Mouse (Mus musculus) thymus, postnatal 10 days (tissue): ENCODE results near the gene Angptl8.
"Not testable (repeated sequence)": the region's sequence is repeated elsewhere in the genome, so short reads cannot be mapped to it uniquely, and the experiment has no call there.

Experiments used
- DNase-seq, 2 experiments: peaks; one replicate each; pipeline ENCODE4 v3.0.0; 2021; ENCODE audit warnings: low spot score in 2 of 2

Angptl8 gene

GRCm38 (mm10) chr9:21835258-21835912 is at the start of gene Angptl8:
Angptl8 (plus strand) TSS chr9:21835510.
- DNase-seq, result no peak

GRCm38 (mm10) chr9:21786309-21786708 is 49.0 kb upstream of the Angptl8 start:
- DNase-seq, result not testable (repeated sequence)

- DNase-seq, result peak; percentile 20 to 72
Observed at GRCm38 (mm10) chr9:21786906-21787305, 48.4 kb upstream of the Angptl8 start.

- DNase-seq, result no peak
Observed at GRCm38 (mm10) chr9:21787654-21788053, 47.7 kb upstream of the Angptl8 start.

GRCm38 (mm10) chr9:21788234-21788633 is 47.1 kb upstream of the Angptl8 start:
- DNase-seq, result no peak

GRCm38 (mm10) chr9:21791861-21792260 is 43.4 kb upstream of the Angptl8 start:
- DNase-seq, result no peak

GRCm38 (mm10) chr9:21792644-21793043 is 42.7 kb upstream of the Angptl8 start:
- no peak for DNase-seq

- DNase-seq, result not testable (repeated sequence)
Observed at GRCm38 (mm10) chr9:21793507-21793906, 41.8 kb upstream of the Angptl8 start.

- DNase-seq, result no peak
Observed at GRCm38 (mm10) chr9:21794344-21794834, 40.9 kb upstream of the Angptl8 start.

- no peak for DNase-seq
Observed at GRCm38 (mm10) chr9:21794925-21795324, 40.4 kb upstream of the Angptl8 start.

GRCm38 (mm10) chr9:21795579-21795978 is 39.7 kb upstream of the Angptl8 start:
- DNase-seq, result no peak

GRCm38 (mm10) chr9:21796259-21796658 is 39.1 kb upstream of the Angptl8 start:
- DNase-seq, result no peak

- no peak for DNase-seq
Observed at GRCm38 (mm10) chr9:21796919-21797318, 38.4 kb upstream of the Angptl8 start.

- DNase-seq, result no peak
Observed at GRCm38 (mm10) chr9:21797921-21798344, 37.4 kb upstream of the Angptl8 start.

- DNase-seq, result peak; percentile 60 to 85
Observed at GRCm38 (mm10) chr9:21798345-21799009, 36.8 kb upstream of the Angptl8 start, which contains the start of gene Kank2. Kank2 (minus strand) TSS chr9:21798744.

GRCm38 (mm10) chr9:21799010-21799350 is 36.3 kb upstream of the Angptl8 start:
- DNase-seq, result no peak

GRCm38 (mm10) chr9:21801121-21801520 is 34.2 kb upstream of the Angptl8 start:
- no peak for DNase-seq

- no peak for DNase-seq
Observed at GRCm38 (mm10) chr9:21801591-21801990, 33.7 kb upstream of the Angptl8 start.

GRCm38 (mm10) chr9:21803986-21804644 is 31.2 kb upstream of the Angptl8 start:
- DNase-seq, result peak; percentile 36 to 82

GRCm38 (mm10) chr9:21806363-21806762 is 28.9 kb upstream of the Angptl8 start:
- no peak for DNase-seq

- DNase-seq, result no peak
Observed at GRCm38 (mm10) chr9:21806976-21807375, 28.3 kb upstream of the Angptl8 start.

- no peak for DNase-seq
Observed at GRCm38 (mm10) chr9:21808561-21808960, 26.7 kb upstream of the Angptl8 start.

GRCm38 (mm10) chr9:21811170-21811569 is 24.1 kb upstream of the Angptl8 start:
- DNase-seq, result no peak
